Mouse (Mus musculus) right cerebral cortex, postnatal 10 days (tissue): ENCODE data around the gene Serinc3.
"Not testable (repeated sequence)": the region's sequence is repeated elsewhere in the genome, so short reads cannot be mapped to it uniquely, and the experiment has no call there.

Source experiments
- DNase-seq, 2 experiments: peaks; one replicate each; pipeline ENCODE4 v3.0.0; 2021; ENCODE audit warnings: low spot score in 2 of 2

The Serinc3 gene

GRCm38 (mm10) chr2:163662698-163663221, 17.8 kb upstream of the Serinc3 start:
- DNase-seq, result no peak

- DNase-seq, result no peak
These were observed 17.1 kb upstream of the Serinc3 start for GRCm38 (mm10) chr2:163662076-163662475.

DNA sequence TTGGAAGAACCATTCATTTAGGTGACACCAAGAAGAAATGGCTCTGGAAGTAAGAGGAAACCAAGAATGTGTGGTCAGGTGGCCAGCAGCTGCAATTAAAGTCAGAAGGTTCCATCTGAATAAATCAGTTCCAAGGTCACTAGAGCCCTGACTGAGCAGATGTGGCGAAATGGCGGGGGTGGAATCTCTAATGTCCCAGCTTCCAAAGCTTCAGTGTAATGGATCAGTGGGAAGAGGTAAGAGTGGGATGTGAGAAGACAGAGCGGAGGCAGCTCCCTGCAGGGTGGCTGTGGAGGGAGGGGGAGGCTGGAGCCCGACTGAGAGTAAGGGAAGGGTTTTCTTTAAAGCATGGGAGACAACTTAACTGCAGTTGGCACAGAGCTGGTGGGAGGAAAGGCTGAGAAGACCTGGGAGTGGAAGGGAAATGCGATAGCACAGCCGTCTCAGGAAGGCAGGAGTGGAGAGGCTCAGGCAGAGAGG, 16.5 kb upstream of the Serinc3 start:
- DNase-seq, result peak; percentile 67

DNA sequence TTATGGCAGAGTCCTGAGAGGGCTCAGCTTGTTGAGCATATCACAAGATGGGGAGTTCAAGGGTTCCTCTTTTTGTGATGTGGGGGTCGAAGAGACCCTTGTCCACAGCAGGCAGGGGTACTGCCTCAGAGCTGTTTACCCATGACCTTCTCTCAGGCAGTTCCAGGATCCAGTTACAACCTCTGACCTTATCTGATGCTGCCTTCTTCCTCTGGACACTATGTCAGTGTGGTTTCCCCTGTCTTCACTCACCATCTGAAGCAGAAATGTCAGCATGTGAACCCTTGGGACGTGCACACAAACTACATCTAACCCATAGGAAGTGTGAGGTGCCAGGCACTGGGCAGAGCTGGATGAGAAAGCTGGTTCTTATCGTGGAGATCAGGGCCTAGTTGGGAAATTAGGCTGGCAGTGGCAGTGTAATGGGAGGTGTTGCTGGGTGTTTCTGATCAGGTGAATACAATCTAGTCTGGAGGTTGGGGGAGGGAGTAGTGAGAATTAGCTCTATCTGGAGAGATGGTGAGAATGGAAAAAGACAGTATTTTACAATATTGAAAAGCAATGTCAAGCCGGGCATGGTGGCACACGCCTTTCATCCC, 15.3 kb upstream of the Serinc3 start:
- no peak for DNase-seq

- DNase-seq, result no peak
These were observed 14.5 kb upstream of the Serinc3 start for GRCm38 (mm10) chr2:163659431-163659830.

DNA sequence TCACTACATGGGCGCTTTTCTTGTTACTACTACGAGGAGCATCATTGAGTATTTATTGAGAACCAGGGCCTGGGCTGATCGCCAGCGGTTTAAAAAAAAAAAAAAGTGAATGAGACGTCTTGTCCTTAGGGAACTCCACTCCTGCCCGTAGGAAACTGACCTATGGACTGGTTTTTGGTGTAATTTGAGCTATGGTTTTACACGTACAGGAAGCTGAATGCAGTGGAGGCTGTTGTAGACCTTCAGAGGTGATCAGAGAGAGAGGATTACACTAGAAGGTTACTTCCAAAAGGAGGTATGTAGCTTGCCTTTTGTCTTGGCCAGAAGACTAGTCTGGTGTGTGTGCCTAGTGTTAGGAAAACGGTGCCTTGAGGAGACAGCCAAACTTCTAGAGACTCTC, 14.0 kb upstream of the Serinc3 start:
- DNase-seq, result peak in 1 of 2 experiments; percentile 42

DNA sequence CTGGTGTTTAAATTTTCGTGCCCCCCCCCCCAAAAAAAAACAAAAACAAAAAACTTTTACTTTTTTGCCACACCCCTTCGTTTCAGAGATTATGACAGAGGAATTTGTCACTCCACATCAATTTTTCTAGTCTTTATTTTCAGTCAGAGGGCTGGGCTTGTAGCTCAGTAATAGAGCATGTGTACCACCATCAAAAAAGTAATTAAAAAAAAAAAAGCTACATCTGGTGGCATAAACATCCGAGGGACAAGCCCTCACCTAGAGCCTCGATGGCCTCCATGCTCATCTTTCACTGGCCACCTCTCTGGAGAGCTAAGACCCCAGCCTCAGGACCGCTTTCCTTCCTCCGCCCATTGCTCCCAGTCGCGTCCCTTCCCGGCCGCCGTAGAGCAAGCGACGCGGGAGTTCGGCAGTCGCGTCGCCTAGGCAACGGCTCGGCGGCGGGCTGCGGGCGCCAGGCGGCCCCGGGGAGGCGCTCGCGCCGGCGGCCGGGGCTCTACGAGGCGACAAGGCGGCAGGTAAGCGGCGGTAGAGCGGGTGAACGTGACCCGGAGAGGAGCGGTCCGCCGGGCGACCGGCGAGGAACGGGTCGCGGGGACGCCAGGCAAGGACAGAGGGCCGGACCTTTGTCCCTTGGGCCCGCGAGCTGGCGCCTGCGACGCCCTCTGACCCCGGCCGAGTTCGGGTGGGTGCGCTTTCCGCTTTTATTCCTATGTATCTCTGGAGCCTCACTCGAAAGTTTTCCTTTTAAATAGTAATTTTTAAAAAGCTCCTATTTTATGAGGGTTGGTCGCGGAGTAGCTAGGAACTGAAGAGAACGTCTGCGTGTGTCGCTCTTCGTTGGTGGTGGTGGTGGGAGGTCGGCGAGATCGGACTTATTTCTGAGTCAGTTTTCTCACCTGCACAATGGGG, 13.3 kb upstream of the Serinc3 start, which contains the start of gene Pkig:
Gene Pkig (plus strand): TSS at position 412 of the 912 bp plus-strand sequence.
- DNase-seq, result peak; percentile 93 to 94

DNA sequence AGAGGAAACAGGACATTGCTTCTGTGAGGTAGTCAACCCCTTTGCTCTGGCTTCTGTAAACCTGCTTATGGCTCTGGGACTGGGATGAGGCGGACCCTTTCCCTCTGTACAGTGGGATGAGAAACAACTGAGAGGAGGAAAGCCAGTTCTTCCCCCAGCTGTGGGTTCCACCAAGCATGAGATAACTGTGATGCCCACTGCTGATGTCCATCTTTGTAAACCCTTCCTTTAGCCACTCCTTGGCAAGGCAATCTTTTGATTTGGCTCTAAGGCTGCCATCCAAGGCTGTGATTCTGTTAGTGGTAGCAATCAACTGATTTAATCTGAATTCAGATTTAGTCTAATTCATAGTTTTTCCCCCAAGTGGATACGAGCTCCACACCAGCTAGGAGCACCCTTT, 12.6 kb upstream of the Serinc3 start:
- DNase-seq, result no peak

- not testable (repeated sequence) for DNase-seq
These were observed 10.8 kb upstream of the Serinc3 start for GRCm38 (mm10) chr2:163655699-163656098.

DNA sequence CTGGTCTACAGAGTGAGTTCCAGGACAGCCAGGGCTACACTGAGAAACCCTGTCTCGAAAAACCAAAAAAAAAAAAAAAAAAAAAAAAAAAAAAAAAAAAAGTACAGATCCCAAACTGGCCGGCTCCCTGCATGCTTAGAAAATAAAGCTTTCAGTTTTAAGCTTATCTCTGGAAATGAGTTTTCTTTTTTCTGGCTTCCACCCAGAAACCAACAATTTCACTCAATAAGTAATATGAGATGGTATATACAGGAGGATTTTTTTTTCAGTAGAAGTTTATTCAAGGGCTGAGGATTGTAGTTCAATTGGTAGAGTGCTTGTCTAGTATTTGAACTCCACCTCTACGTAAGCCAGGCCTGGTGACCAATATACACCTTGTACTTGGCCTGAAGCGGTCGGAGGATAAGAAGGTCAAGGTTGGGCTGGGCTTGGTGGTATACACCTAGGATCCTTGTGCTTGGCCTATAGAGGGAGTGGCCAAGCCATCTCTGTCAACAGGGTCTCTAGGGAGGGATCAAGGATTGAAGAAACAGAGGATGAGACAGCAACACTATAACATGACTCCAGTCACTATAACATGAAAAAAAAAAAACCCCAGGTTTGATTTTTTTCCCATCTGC, 1.6 kb upstream of the Serinc3 start:
- DNase-seq, result no peak

- no peak for DNase-seq
These were observed 949 bp upstream of the Serinc3 start for GRCm38 (mm10) chr2:163645700-163646460.

DNA sequence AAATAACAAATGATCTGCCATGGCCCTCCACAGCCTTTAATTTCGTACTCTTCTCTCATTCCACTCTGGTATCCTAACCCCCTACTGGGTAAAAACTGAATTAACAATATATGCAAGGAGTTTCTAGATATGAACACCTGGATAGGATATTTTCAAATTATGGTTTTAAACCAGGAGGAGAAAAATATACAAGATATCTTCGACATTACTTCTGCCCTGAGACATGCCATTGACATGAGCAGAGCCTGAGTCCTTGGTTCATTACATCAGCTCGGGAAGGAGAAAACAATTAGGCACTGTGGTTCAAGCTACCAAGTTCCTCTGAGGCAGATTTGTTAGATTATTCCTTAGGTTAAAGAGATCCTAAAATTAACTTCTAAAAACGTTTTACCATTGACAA, 884 bp downstream of the Serinc3 start:
- no peak for DNase-seq

DNA sequence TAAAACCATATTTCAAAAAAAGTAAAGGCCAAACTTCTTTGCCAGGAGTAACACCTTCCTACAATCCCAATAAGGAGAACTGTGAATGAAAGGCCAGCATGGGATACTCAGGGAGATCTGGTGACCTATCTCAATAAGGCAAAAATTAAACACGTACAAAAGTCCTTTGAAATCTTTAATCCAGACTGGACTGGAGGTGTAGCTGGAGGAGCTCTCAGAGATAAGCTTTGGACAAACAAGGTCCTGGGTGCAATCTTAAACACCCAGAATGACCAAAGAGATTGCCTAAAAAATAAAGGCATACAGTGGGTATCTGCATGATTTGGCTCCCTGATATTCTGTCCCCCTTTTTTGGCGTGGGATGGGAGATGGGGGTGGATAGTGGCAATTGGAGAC, 1.4 kb downstream of the Serinc3 start:
- no peak for DNase-seq

DNA sequence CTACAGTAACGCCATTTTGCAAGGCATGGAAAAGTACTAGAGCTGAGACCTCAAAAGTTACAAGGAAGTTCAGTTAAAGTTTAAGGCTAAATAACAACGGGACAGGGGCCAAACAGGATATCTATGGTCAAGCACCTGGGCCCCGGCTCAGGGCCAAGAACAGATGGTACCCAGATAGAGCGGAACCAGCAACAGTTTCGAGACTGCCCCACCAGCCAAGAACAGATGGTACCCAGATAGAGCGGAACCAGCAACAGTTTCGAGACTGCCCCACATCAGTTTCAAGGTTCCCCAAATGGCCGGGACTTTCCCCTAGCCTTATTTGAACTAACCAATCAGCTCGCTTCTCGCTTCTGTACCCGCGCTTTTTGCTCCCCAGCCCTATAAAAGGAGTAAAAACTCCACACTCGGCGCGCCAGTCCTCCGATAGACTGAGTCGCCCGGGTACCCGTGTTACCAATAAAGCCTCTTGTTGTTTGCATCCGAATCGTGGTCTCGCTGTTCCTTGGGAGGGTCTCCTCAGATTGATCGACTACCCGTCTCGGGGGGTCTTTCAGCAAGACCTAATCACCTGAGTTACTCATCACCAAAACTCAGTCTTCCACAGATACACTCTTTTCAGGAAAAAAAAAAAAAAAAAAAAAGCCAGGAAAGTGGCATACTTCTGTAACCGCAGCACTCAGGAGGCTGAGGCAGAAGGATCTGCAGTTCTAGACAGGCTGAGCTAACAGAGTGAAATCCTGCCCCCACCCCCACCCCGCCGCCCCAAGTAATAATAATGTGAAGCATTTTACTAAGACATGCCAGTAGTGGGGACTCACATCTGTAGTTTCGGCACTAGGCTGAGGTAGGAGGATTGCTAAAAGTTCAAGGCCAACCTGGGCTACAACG, 2.0 kb downstream of the Serinc3 start:
- DNase-seq, result peak; percentile 44 to 56

- no peak for DNase-seq
These were observed 3.2 kb downstream of the Serinc3 start for GRCm38 (mm10) chr2:163641681-163642080.

DNA sequence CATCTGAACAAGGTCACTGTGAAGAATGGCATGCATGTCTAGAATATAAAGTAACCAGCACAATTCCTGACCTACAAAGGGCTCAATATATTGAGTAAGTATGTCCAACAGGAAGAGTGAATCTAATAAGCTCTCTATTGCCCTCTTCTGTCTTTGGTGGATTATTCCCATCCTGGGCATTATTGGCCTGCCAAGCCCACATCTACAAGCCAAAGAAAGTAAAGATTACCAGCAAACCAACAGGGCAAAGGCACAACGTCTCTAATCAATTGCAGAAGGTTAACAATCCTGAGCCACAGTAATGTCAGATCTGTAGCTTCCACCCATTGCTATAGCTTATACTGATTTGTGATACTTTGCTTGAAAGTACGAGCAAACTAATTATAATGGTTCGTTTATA, 4.4 kb downstream of the Serinc3 start:
- no peak for DNase-seq

GRCm38 (mm10) chr2:163637655-163638266, 7.2 kb downstream of the Serinc3 start:
- DNase-seq, result no peak

DNA sequence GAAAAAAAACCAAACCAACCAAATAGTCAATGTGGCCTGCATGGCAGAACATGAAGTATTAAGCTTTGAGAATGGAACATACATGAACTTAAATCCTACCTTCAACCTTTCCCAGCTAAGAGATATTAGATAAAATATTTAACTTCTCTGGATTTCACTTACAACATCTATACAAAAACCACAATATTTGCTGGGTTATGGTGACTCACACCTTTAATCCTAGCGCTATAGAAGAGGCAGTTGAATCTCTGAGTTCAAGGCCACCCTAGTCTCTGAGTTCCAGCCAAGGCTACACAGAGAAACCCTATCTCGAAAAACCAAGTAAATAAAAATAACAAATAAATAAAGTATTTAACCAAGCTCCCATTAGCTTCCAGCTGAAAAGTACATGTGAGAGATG, 8.9 kb downstream of the Serinc3 start:
- no peak for DNase-seq

GRCm38 (mm10) chr2:163634211-163634610, 10.7 kb downstream of the Serinc3 start:
- DNase-seq, result no peak

GRCm38 (mm10) chr2:163631715-163632114, 13.2 kb downstream of the Serinc3 start:
- DNase-seq, result no peak
